Mouse (Mus musculus) v-Abl transformed pro-B cells (cell line): ENCODE results near the gene Ipo9.

Experiments
- in situ Hi-C, 2 experiments: fragments of 400-800 bp; cut with MboI; formaldehyde crosslinking; loops; one replicate each; pipeline ENCODE4 v1.15.1; 2025; ENCODE audit not compliant: unreplicated experiment in 2 of 2

The Ipo9 gene

GRCm38 (mm10) chr1:135429901-135430668, at the start of gene Ipo9:
TSS of gene Ipo9 (minus strand) at chr1:135430499.
- in situ Hi-C loops, result no loop called here

- in situ Hi-C loops, result no loop called here
Observed at GRCm38 (mm10) chr1:135475571-135475895, 45.2 kb upstream of the Ipo9 start.

- in situ Hi-C loops, result no loop called here
Observed at GRCm38 (mm10) chr1:135474861-135475570, 44.7 kb upstream of the Ipo9 start.

GRCm38 (mm10) chr1:135472536-135472935, 42.2 kb upstream of the Ipo9 start:
- in situ Hi-C loops, result no loop called here

GRCm38 (mm10) chr1:135471742-135472141, 41.4 kb upstream of the Ipo9 start:
- in situ Hi-C loops, result no loop called here

GRCm38 (mm10) chr1:135470546-135470945, 40.2 kb upstream of the Ipo9 start:
- in situ Hi-C loops, result no loop called here

- in situ Hi-C loops, result no loop called here
Observed at GRCm38 (mm10) chr1:135467462-135467861, 37.2 kb upstream of the Ipo9 start.

GRCm38 (mm10) chr1:135466935-135467334, 36.6 kb upstream of the Ipo9 start:
- in situ Hi-C loops, result no loop called here

- in situ Hi-C loops, result no loop called here
Observed at GRCm38 (mm10) chr1:135465734-135466133, 35.4 kb upstream of the Ipo9 start.

GRCm38 (mm10) chr1:135462736-135463135, 32.4 kb upstream of the Ipo9 start:
- in situ Hi-C loops, result no loop called here

- in situ Hi-C loops, result no loop called here
Observed at GRCm38 (mm10) chr1:135462304-135462703, 32.0 kb upstream of the Ipo9 start.

GRCm38 (mm10) chr1:135461097-135461730, 30.9 kb upstream of the Ipo9 start:
- in situ Hi-C loops, result no loop called here

- in situ Hi-C loops, result no loop called here
Observed at GRCm38 (mm10) chr1:135460521-135460920, 30.2 kb upstream of the Ipo9 start.

GRCm38 (mm10) chr1:135457860-135458259, 27.6 kb upstream of the Ipo9 start:
- in situ Hi-C loops, result loop anchor here in 1 of 2 experiments (10.0 kb wide), 1 partner anchor 283 kb away; no protein-coding TSS in a partner anchor

- in situ Hi-C loops, result loop anchor here in 1 of 2 experiments (10.0 kb wide), 1 partner anchor 277 kb away; no protein-coding TSS in a partner anchor
Observed at GRCm38 (mm10) chr1:135452259-135452658, 22.0 kb upstream of the Ipo9 start.

GRCm38 (mm10) chr1:135451419-135451818, 21.1 kb upstream of the Ipo9 start:
- in situ Hi-C loops, result loop anchor here in 1 of 2 experiments (10.0 kb wide), 1 partner anchor 277 kb away; no protein-coding TSS in a partner anchor

- in situ Hi-C loops, result loop anchor here in 1 of 2 experiments (10.0 kb wide), 1 partner anchor 275 kb away; no protein-coding TSS in a partner anchor
Observed at GRCm38 (mm10) chr1:135449876-135450275, 19.6 kb upstream of the Ipo9 start.

GRCm38 (mm10) chr1:135448940-135449339, 18.6 kb upstream of the Ipo9 start:
- in situ Hi-C loops, result no loop called here

GRCm38 (mm10) chr1:135443506-135443905, 13.2 kb upstream of the Ipo9 start:
- in situ Hi-C loops, result no loop called here

- in situ Hi-C loops, result no loop called here
Observed at GRCm38 (mm10) chr1:135441861-135442260, 11.6 kb upstream of the Ipo9 start.

GRCm38 (mm10) chr1:135440986-135441385, 10.7 kb upstream of the Ipo9 start:
- in situ Hi-C loops, result no loop called here
